Mouse (Mus musculus) cerebellum, adult 2 months (tissue): ENCODE results near the gene Arhgap10. TPM values are rescaled to one million over a fixed set of nuclear protein-coding genes. Genes with fewer than 3 reads are reported as not detected.

ENCODE experiments used
- DNase-seq, 2 experiments: peaks; one replicate each; pipeline ENCODE4 v3.0.0; 2021
- H3K27ac ChIP-seq: fragments of 200-500 bp; 2 replicates; pipeline ENCODE4 v1.5.1; 2012; ENCODE audit warnings: low read length, control low read depth, inconsistent platforms; ENCODE audit not compliant: insufficient read depth
- H3K27me3 ChIP-seq: fragments of 200-500 bp; 2 replicates; pipeline ENCODE4 v1.6.1; 2012; ENCODE audit warnings: inconsistent platforms, mild to moderate bottlenecking, low read length, moderate library complexity; ENCODE audit not compliant: control insufficient read depth, insufficient read depth
- H3K4me1 ChIP-seq: fragments of 200-500 bp; 2 replicates; pipeline ENCODE4 v1.6.1; 2011; ENCODE audit warnings: low read length; ENCODE audit not compliant: control insufficient read depth, insufficient read depth
- H3K4me3 ChIP-seq: fragments of 200-500 bp; replicated peaks from 2 replicates; pipeline ENCODE3; 2011; ENCODE audit warnings: mild to moderate bottlenecking, low read depth, low read length, control low read depth; ENCODE audit not compliant: insufficient read depth
- CTCF ChIP-seq: fragments of 200-500 bp; IDR thresholded peaks from 2 replicates; pipeline ENCODE4 v1.5.1; 2011; ENCODE audit warnings: low read depth, mild to moderate bottlenecking, control low read depth, low read length, moderate library complexity, borderline replicate concordance; ENCODE audit not compliant: insufficient read depth
- POLR2A ChIP-seq: fragments of 200-500 bp; IDR thresholded peaks from 2 replicates; pipeline ENCODE4 v1.6.1; 2011; ENCODE audit warnings: low read length, control low read depth, borderline replicate concordance; ENCODE audit not compliant: insufficient read depth
- whole genome bisulfite sequencing: fragments of 180-500 bp; shearing (Covaris S2); methylation state at CpG from one replicate; pipeline ENCODE4 v1.1.7; 2018; 5-methylcytosine and 5-hydroxymethylcytosine counted together
- polyA plus RNA-seq: library from polyadenylated mRNA; depleted of rRNA; stranded (reverse); fragments of >200 nt; gene quantifications from 2 replicates; pipeline ENCODE4 v1.2.3, GENCODE M21; 2012; rRNA removed

Gene Arhgap10
- polyA plus RNA-seq: 12.5 and 13.9 TPM in 2 replicates

DNA sequence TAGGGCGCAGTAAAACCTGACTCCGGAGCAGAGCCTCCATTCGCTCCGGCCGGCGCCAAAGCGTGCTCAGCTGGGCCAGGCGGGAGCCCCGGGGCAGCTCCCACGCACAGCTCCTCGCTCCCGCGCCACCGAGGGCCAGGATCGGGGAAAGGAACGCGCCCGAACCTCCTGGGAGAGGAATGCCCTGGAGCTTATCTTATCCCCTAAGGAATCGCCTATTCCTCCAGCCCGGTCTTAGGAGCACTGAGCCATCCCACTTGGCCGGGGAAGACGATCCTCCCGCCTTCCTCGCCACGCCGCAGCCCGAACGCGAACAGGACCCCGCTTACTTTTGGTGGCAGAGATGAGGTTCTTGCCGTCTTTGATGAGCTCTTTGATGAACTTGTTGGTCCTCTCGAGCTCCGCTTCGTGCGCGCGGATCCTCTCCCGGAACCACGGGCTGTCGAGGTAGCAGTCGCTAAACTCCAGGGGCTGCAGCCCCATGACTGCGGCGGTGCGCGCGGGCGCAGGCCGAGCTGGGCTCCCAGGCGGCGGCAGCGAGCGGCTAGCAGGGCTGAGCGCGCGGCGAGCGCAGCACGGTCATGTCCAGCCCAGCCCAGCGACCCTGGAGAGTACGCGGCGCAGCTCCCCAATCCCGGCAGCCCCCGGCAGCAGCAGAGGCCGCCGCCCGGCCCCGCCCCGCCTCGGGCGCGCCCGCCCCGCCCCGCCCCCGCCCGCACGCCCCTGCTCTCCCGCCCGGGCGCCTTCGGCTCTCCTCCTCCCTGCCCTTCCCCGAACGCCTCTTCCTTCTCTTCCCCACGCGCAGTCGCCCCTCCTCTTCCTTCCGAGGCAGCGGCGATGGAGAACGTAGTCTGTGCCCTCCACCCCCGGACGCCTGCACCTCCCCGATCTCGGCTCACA lies at the start of gene Arhgap10:
Gene Arhgap10, minus strand, starts transcription at position 653 of the 900 bp plus-strand sequence.
- Histone ChIP-seq H3K4me3 (peak within 1 kb of the TSS; percentile 95), H3K27me3 (no peaks in the 10 kb centered on the region), H3K27ac (peak within 1 kb of the TSS; percentile 61), H3K4me1 (peaks cover 7% of the 10 kb centered on the region; the same call in 1 of the 2 replicates)
- peak; percentile 81 to 83 for DNase-seq
- peak; percentile 55 for TF ChIP-seq POLR2A
- TF ChIP-seq CTCF: no peak
- under 1% methylated on average over 68 of the region's 95 CpGs for WGBS

- WGBS: 88% methylated on average over 3 of the region's 3 CpGs
- no peaks in the 10 kb centered on the region for H3K4me1 ChIP-seq
- no peaks in the 10 kb centered on the region for H3K27me3 ChIP-seq
- no peak overlapping the region for H3K4me3 ChIP-seq
- no peak overlapping the region for H3K27ac ChIP-seq
- DNase-seq: no peak
- TF ChIP-seq CTCF (no peak), POLR2A (no peak)
These were observed 43.7 kb upstream of the Arhgap10 start for GRCm38 (mm10) chr8:77561441-77561840.

GRCm38 (mm10) chr8:77552491-77552890 lies 34.7 kb upstream of the Arhgap10 start:
- Histone ChIP-seq H3K27ac (no peak overlapping the region), H3K27me3 (no peaks in the 10 kb centered on the region), H3K4me3 (no peak overlapping the region), H3K4me1 (no peaks in the 10 kb centered on the region; the same call in 1 of the 2 replicates)
- TF ChIP-seq CTCF (no peak), POLR2A (no peak)
- DNase-seq: no peak
- WGBS: 98% methylated on average over 3 of the region's 3 CpGs

DNA sequence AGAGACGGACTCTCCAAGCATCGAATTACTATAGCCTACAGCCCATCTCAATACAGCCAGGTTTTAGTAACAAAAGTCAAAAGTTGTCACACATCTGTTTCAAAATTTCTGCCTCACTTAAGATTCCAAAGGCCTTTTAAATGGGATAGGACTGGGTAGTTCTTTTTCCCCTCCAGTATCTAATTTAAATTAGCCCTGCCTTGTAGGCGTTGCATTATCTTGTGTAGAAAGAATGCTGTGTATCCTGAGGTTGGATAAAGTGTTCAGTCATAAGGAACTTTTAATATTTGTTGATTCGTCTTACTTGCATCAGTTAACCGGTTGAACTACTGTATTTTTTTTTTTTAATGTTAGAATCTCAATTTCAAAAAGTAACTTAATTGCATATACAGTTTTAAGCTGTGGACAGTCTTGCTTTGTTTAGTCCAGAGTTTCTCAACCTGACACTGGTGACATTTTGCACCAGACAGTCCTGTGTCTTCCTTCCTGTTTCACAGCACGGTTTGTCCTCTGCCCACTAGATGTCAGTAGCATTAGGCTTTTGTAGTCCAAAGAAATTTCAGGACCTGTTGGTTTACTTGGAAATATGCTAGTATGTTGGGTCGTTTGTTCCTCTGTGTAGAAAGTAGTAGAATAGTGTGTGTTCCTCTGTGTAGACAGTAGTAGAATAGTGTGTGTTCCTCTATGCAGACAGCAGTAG lies 32.3 kb upstream of the Arhgap10 start:
- Histone ChIP-seq H3K27ac (peak overlapping the region; percentile 71; the same call in 1 of the 2 replicates), H3K27me3 (no peaks in the 10 kb centered on the region), H3K4me1 (no peaks in the 10 kb centered on the region; the same call in 1 of the 2 replicates), H3K4me3 (peak overlapping the region; percentile 94)
- DNase-seq: peak; percentile 29 to 54
- TF ChIP-seq CTCF: peak; percentile 44; the same call in 1 of the 2 replicates
- TF ChIP-seq POLR2A: no peak
- 11% methylated on average over 7 of the region's 7 CpGs for WGBS

DNA sequence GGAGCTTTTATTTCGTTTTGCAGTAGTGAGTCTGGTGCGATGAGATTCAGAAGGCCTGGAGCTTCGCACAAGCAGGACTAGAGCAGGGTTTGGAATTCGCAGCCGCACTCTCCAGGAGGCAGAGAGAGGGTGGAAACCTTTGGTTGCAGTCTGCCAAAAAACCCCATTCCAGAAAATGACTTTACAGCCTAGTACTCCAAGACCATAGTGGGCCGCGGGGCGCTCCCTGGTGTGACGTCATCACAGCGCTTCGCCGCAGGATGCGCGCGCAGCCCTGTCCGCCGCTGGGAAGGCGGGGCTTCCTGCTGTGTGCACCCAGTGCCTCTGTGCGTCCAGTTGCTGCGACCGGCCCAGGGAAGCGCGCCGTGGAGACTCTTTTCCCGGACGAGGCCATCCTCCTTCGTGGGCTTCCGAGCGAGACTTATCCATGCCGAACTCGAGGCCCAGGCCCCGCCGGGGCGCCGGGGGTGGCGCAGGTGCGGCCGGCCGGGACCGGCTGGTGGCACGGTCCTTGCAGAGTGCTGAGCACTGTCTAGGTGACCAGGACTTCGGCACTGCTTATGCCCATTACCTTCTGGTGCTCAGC lies 31.5 kb upstream of the Arhgap10 start, which contains the start of gene Prmt9:
Gene Prmt9, plus strand, starts transcription at position 277 of the 586 bp plus-strand sequence.
- TF ChIP-seq CTCF (no peak), POLR2A (peak; percentile 90)
- WGBS: 1% methylated on average over 42 of the region's 42 CpGs
- Histone ChIP-seq H3K4me1 (no peaks in the 10 kb centered on the region; the same call in 1 of the 2 replicates), H3K27me3 (no peaks in the 10 kb centered on the region), H3K27ac (peak within 1 kb of the TSS; percentile 71), H3K4me3 (peak within 1 kb of the TSS; percentile 94)
- peak; percentile 88 to 93 for DNase-seq

GRCm38 (mm10) chr8:77545616-77546015 lies 27.9 kb upstream of the Arhgap10 start:
- TF ChIP-seq POLR2A (no peak), CTCF (no peak)
- no peak overlapping the region for H3K27ac ChIP-seq
- no peaks in the 10 kb centered on the region for H3K4me1 ChIP-seq
- DNase-seq: no peak
- 84% methylated on average over 4 of the region's 4 CpGs for WGBS
- H3K27me3 ChIP-seq: no peaks in the 10 kb centered on the region
- no peak overlapping the region for H3K4me3 ChIP-seq

- TF ChIP-seq POLR2A: no peak
- TF ChIP-seq CTCF: no peak
- H3K27me3 ChIP-seq: no peaks in the 10 kb centered on the region
- H3K4me3 ChIP-seq: no peak overlapping the region
- H3K27ac ChIP-seq: no peak overlapping the region
- WGBS: 75% methylated on average over 3 of the region's 3 CpGs
- no peaks in the 10 kb centered on the region for H3K4me1 ChIP-seq
- no peak for DNase-seq
These were observed 26.7 kb upstream of the Arhgap10 start for GRCm38 (mm10) chr8:77544428-77544827.
